Mouse (Mus musculus): ENCODE measurements around the gene Patl2. TPM values are rescaled to one million over a fixed set of nuclear protein-coding genes. Genes with fewer than 3 reads are reported as not detected.

Patl2 gene
- total and polyA plus RNA-seq, 3 experiments, result 0.58 to 0.84 TPM; not detected in 1

DNA sequence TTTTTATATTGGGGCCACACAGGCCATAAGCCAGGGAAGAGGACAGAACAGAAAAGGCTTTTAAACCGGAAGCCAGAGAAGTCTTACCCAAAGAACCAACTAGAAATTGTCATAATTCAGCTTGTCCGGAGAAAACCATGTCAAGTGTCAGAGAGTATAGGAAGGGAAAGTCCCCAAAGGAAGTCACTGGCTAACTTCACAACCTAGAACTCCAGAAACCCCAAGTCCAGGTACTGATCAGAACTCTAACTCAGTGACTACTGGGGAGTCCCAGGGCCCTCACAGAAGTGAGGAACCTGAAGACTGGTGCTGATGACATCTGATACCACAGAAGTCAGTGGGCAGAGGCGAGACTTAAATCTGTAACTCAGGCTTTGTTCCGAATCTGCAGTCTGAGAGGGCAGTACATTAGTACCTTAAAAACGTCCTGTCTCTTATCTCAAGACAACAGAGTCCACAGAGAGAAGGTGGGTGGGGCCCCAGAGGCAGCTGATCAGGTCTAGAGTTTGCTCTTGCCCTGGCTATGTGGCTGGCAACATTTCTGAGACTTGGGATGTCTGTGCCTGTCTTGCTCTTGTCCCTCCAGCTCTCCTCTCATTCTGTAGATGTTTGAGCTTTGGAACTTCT, 48.0 kb downstream of the Patl2 start:
- Histone ChIP-seq H3K9me3 (replicated peaks; ENCODE audit: insufficient read depth, low read length) (no peaks in the 10 kb centered on the region), H3K27me3 (ENCODE audit: control insufficient read depth in 1 of 2, insufficient read depth in 2 of 2, low read length in 2 of 2) (no peaks in the 10 kb centered on the region), H3K4me1 (ENCODE audit: control insufficient read depth in 1 of 2, insufficient read depth in 2 of 2, low read length in 2 of 2) (peaks cover 18 to 24% of the 10 kb centered on the region in 2 experiments), H3K27ac (ENCODE audit: control insufficient read depth, low read depth, low read length) (peak overlapping the region; percentile 44), H3K9ac (ENCODE audit: control insufficient read depth, low read depth, low read length, poor library complexity, severe bottlenecking) (no peak overlapping the region), H3K36me3 (ENCODE audit: control insufficient read depth in 1 of 2, insufficient read depth in 2 of 2, low read length in 2 of 2) (peaks cover 0 to 25% of the 10 kb centered on the region in 2 experiments; a peak in 2 of 4 replicates), H3K4me3 (ENCODE audit: control insufficient read depth in 1 of 2, insufficient read depth in 1 of 2, low read depth in 2 of 2, low read length in 2 of 2) (no peak overlapping the region), H3K79me2 (ENCODE audit: control insufficient read depth, insufficient read depth, low read length, poor library complexity) (no peaks in the 10 kb centered on the region)
- peak; percentile 87 for DNase-seq (ENCODE audit: low read depth, low spot score)
- no peak for TF ChIP-seq POLR2AphosphoS2 (IDR thresholded peaks at IDR 0.05; ENCODE audit: low read length)
- no peak for TF ChIP-seq ZNF384 (IDR thresholded peaks at IDR 0.05; ENCODE audit: low read depth, low read length)
- no peak for TF ChIP-seq ELF1 (IDR thresholded peaks at IDR 0.05; ENCODE audit: low read depth, low read length)
- no peak for TF ChIP-seq CTCF (IDR thresholded peaks at IDR 0.05 in 2 of 3, conservative IDR thresholded peaks at IDR 0.05 in 1 of 3; ENCODE audit: control insufficient read depth in 1 of 3, insufficient read depth in 1 of 3, low read depth in 2 of 3, low read length in 3 of 3, poor library complexity in 1 of 3, severe bottlenecking in 1 of 3)
- TF ChIP-seq POLR2A (IDR thresholded peaks at IDR 0.05; ENCODE audit: control insufficient read depth in 1 of 2, insufficient read depth in 1 of 2, low read depth in 1 of 2, low read length in 2 of 2, poor library complexity in 1 of 2), result no peak
- TF ChIP-seq ETS1 (IDR thresholded peaks at IDR 0.05; ENCODE audit: low read depth, low read length), result peak; percentile 89
- no peak for TF ChIP-seq CHD1 (IDR thresholded peaks at IDR 0.05; ENCODE audit: low read depth, low read length)
- peak; percentile 92 for TF ChIP-seq TCF12 (IDR thresholded peaks at IDR 0.05; ENCODE audit: low read depth, low read length)
- TF ChIP-seq GATA1 (IDR thresholded peaks at IDR 0.05; ENCODE audit: low read depth, low read length), result peak; percentile 91
- no peak for TF ChIP-seq ZKSCAN1 (IDR thresholded peaks at IDR 0.05; ENCODE audit: low read depth, low read length)
- TF ChIP-seq TAL1 (IDR thresholded peaks at IDR 0.05; ENCODE audit: low read length), result peak; percentile 92
- peak; percentile 45; the same call in 1 of the 2 replicates for TF ChIP-seq MAFK (IDR thresholded peaks at IDR 0.05; ENCODE audit: borderline replicate concordance, low read depth, low read length)
- no peak for TF ChIP-seq USF2 (IDR thresholded peaks at IDR 0.05; ENCODE audit: borderline replicate concordance in 1 of 2, insufficient read depth in 1 of 2, low read depth in 1 of 2, low read length in 2 of 2)
- peak; percentile 58; the same call in 1 of the 2 replicates for TF ChIP-seq USF1 (IDR thresholded peaks at IDR 0.05; ENCODE audit: low read depth, low read length)
- TF ChIP-seq ZC3H11A (IDR thresholded peaks at IDR 0.05; ENCODE audit: low read depth, low read length), result no peak
- no peak for TF ChIP-seq NRF1 (IDR thresholded peaks at IDR 0.05; ENCODE audit: insufficient read depth, low read depth, low read length, poor library complexity, severe bottlenecking)
- no peak for TF ChIP-seq MEF2A (IDR thresholded peaks at IDR 0.05; ENCODE audit: extremely low read depth, insufficient replicate concordance, low read depth, low read length, poor library complexity, severe bottlenecking)
- no peak for TF ChIP-seq KAT2A (conservative IDR thresholded peaks at IDR 0.05; ENCODE audit: low read depth, low read length)
- peak; percentile 86 to 88 for TF ChIP-seq EP300 (IDR thresholded peaks at IDR 0.05; ENCODE audit: low read depth in 1 of 2, low read length in 2 of 2)
- peak; percentile 68 for TF ChIP-seq MYB (IDR thresholded peaks at IDR 0.05; ENCODE audit: low read depth, low read length)
- no peak for TF ChIP-seq NELFE (IDR thresholded peaks at IDR 0.05; ENCODE audit: low read depth, low read length)
- TF ChIP-seq POLR2AphosphoS5 (IDR thresholded peaks at IDR 0.05; ENCODE audit: borderline replicate concordance, low read depth, low read length), result no peak
- no peak for TF ChIP-seq TBP (IDR thresholded peaks at IDR 0.05; ENCODE audit: low read depth, low read length)
- peak; percentile 94 for TF ChIP-seq RCOR1 (IDR thresholded peaks at IDR 0.05; ENCODE audit: low read depth, low read length)
- TF ChIP-seq SIN3A (IDR thresholded peaks at IDR 0.05; ENCODE audit: low read length), result peak; percentile 86
- TF ChIP-seq E2F4 (IDR thresholded peaks at IDR 0.05; ENCODE audit: borderline replicate concordance, low read depth, low read length), result no peak
- peak; percentile 40; the same call in 1 of the 2 replicates for TF ChIP-seq BHLHE40 (IDR thresholded peaks at IDR 0.05; ENCODE audit: borderline replicate concordance, low read depth, low read length)
- no peak for TF ChIP-seq MAZ (IDR thresholded peaks at IDR 0.05; ENCODE audit: low read depth, low read length)
